Mouse (Mus musculus): ENCODE results near the gene Olfr67.
"Not testable (repeated sequence)": the region's sequence is repeated elsewhere in the genome, so short reads cannot be mapped to it uniquely, and the experiment has no call there.

Gene Olfr67

DNA sequence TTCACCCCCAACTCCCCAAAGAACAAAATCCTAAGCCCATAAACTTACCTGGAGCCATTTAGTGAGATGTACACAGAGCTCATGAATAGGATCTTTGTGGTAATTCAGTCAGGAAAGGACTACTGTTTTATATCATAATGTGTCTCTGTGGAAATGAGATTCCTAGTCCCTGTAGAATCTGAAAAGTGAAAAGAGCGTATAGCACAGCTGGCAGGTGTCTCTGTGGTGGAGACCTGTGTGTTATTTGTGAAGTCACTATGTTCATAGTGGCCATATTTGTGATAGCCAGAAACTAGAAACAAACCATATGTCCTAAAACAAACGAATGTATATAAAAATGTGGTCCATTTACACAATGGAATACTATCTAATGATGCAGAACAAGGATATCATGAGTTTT lies 20.1 kb downstream of the Olfr67 start, which contains the start of gene Olfr69:
Olfr69 (minus strand) TSS at position 101 of the 400 bp plus-strand sequence.
- no peak for DNase-seq (ENCODE audit: low spot score in 2 of 2)

DNA sequence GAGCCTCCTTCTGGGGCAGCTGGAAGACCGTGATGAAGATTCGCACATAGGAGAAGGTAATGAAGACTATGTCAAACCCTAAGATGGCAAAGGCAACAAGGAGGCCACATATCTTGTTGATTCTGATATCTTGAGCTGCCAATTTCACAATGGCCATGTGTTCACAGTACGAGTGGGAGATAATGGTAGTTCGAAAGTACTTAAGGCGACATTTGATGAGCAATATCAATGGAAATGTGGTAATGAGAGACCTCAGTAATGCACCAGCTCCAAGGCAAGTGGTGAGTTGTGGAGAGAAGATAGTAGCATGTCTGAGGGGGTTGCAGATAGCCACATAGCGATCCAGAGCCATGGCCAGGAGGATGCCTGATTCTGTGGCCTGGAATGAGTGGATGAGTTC lies 23.9 kb downstream of the Olfr67 start:
- DNase-seq (ENCODE audit: low spot score in 2 of 2): not testable (repeated sequence)

DNA sequence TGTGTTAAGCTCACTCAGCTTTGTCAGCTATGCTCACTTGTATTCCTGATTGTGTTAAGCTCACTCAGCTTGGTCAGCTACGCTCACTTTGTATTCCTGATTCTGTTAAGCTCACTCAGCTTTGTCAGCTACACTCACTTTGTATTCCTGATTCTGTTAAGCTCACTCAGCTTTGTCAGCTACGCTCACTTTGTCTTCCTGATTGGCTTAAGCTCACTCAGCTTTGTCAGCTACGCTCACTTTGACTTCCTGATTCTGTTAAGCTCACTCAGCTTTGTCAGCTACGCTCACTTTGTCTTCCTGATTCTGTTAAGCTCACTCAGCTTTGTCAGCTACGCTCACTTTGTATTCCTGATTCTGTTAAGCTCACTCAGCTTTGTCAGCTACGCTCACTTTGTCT lies 29.4 kb downstream of the Olfr67 start:
- not testable (repeated sequence) for DNase-seq (ENCODE audit: low spot score in 2 of 2)

DNA sequence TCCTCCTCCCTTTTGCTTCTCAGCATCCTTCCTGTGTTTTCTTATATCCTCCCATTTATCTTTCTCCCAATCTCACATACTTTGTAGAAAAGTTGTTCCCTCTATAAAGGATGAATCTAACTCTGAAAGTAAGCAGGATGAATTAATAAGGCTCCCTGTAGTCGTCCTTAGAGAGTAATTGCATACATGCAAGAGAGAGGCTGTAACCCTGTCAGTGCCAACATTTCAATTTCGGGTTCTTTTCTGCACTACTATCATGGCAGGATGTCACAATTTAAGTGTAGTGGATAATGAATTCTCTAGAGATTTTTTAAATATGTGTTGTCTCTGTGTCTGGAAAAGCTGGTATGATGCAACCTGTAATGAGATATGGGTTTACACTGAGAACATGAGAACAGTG lies 34.4 kb downstream of the Olfr67 start, which contains the start of gene Olfr630:
Olfr630 (minus strand) TSS at position 101 of the 400 bp plus-strand sequence.
- DNase-seq (ENCODE audit: low spot score in 2 of 2): no peak

DNA sequence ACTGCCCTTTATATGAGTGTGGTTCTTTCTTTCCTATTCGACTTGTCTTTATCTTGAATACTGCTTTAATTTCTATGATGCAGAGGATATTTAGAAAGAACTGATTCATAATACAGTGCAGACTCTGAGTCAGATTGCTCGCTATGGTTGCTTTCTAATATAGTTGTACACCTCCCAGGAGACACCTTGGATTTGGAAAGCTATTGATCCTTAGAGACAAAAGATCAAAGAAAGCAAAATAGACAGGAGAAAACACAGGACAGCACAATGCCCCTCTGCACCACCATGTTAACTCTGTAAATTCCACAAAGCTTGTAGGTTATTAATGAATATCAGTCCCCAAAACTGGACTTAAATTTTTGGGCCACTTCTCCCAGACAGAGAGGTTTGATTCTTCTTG lies 46.8 kb downstream of the Olfr67 start, which contains the start of gene Olfr629:
Olfr629 (minus strand) TSS at position 101 of the 400 bp plus-strand sequence.
- DNase-seq (ENCODE audit: low spot score in 2 of 2): no peak
